Mouse (Mus musculus) thymus, adult 18-20 months (tissue): ENCODE results near the gene Kcnk13.
A peak's percentile ranks its signal among the peaks of the same experiment; 100 is the strongest.

Experiments
- DNase-seq, 2 experiments: peaks; one replicate each; pipeline ENCODE4 v3.0.0; 2022; ENCODE audit warnings: mixed read lengths in 2 of 2

Kcnk13 gene

DNA sequence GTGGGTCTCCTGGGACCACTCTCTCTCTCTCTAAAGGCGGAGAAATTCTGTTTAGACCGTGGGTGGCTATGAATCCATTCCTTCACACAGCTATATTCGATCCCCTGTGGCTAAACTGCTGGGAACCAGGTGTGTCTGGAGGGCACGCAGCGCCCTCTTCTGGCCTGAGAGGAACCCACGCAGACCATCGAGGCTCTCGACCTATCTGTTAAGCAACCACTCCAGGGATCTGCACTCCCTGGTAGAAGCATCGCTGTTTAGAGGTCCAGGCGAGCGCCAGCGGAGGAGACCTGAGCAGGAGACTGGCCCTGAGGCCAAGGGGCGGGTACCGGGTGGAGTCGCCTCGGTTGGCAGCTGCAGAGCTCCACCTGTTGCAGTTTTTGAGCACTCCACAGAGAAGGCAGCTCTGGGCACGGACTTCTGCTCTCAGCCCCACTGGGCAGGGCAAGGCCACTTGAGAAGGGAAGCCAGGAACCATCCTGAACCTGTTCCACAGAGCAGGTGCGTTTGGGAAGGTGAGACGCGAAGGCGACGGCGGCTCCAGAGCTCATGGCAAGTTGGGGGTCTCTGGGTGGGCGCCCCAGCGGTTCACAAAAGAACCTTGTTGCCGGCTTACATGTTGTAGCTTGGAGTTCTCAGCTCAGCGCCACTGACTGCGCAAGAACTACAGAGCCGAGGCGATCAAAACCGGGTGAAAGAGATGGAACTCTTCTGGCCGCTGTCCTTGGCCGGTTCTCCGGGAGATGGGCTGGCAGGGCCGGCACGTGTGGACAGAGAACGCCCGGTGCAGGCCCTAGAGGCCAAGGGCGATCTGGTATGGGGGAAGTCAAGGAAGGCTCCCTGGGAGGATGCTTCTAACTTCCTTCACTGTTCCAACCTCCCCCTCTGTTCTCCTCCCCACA, at the start of gene Kcnk13:
TSS of gene Kcnk13 (plus strand) at position 199 of the 902 bp plus-strand sequence.
- DNase-seq = peak in 1 of 2 experiments; percentile 14

DNA sequence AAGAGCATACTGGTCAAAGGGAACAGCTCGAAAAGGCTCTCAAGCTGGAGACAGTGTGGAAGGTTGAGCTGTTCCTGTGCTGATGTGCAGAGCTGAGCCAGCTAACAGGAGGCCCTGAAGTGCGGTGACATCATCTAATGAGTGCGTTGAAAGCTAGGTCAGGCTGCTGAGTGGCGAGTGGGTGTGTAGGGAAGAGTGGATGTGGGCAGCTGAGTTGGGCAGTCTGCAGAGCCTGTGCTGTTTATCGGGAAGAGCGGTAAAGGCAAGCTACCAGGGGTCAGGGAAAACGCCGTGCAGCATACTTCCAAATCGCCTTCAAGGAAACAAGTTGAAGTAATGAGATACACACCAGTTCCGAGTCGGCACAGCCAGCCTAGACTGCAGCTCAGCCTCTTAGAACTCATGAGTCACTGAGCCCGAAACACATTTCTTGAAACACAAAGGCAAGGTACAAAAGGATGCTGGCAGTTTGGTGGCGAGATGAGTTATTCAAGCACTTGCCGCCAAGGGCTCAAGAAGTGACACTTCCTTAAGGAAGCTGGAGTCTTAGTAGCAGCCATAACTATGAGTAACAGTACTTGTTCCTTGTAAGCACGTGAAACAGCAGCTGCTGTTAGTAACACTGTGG, 46.4 kb upstream of the Kcnk13 start:
- no peak for DNase-seq

DNA sequence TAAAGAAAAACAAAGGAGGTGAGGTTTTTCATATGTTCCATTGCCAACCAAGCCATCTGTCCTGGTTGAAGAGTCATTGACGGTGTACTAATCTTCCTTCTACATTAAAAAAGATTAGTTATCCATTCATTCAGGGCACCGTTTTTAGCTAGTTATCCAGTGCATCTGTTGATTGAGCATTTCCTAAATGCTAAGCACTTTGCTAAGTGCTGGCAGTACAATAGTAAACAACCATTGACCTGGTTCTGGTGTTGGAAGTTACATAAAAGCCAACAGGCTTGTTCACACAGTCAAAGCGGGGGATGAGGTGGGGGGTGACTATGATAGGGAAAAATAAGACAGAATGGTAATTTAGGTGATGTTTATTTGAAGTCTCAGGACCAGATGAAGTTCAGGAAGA, 44.7 kb upstream of the Kcnk13 start:
- no peak for DNase-seq

DNA sequence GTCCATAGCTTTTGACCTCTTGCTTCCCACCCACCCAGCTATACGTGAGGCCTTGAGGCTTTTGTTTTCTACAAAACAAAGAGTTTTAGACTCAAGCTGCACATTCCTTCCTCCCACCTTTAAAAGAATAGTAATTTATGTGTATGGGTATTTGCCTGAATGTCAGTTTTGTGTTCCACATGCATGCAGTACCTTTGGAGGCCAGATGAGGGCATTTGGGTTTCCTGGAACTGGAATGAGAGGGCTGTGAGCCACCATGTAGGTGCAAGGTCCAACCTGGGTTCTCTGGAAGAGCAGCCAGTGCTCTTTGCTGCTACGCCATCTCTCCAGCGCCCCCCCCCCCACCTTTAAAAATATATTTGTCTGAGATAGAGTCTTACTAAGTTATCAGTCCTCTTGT, 43.3 kb upstream of the Kcnk13 start:
- DNase-seq = no peak

DNA sequence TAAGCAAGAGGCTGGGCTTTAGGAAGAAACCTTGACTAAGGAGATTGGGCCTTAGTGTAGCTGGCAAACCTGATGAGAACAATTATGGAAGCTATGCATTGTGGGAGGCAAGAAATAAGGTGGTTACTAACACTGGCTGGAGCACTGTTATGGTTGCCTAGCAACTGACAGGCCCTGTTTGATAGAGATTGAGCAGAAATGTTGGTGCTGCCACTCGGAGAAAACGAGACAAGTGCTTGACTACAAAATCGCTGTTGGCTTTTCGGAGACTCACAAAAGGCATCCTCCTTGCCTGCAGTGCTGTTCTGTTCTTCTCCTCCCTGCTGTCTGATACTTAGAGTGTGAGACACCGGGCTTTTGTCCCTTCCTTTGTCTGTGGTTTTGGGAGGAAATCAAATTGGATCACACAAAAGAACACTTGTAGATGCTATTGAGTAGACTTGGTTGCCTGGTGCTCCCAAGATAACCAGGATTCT, 41.1 kb upstream of the Kcnk13 start:
- DNase-seq = no peak

DNA sequence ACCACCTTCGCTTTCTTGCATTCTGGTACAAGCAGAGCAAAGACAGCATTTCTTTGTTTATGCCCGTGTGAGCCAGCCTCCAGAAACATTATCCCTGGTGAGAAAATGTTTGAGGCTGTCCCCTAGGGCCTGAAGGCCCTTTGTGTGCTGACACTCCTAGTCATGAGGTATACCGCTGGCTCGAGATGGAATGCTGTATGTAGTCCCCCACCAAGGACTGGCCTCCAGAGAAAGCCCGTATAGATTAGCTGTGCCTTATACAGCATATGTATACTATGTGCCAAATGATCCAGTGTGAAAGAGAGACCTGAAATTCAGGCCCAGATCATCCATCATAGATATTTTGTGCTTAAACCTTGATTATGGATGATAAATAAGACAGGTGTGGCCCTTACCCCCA, 40.6 kb upstream of the Kcnk13 start:
- no peak for DNase-seq

DNA sequence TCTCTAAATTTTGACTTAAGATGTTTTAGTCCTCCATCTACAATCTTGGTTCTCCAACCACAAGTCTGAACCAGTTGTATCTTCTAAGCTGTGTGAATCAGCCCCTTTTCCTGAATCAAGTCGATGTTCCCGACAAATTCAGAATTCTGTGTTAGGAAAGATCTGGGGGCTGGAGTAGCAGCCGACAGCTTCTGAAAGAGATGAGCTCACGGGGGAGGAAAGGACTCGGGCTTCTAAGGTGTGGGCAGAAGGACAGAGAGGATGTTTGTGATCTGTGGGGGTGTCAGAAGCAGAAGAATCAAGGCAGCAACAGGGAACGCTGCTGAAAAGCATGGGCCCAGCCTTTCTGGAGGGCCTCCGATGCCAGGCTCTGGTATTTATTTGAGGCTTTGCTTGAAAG, 36.0 kb upstream of the Kcnk13 start:
- no peak for DNase-seq

DNA sequence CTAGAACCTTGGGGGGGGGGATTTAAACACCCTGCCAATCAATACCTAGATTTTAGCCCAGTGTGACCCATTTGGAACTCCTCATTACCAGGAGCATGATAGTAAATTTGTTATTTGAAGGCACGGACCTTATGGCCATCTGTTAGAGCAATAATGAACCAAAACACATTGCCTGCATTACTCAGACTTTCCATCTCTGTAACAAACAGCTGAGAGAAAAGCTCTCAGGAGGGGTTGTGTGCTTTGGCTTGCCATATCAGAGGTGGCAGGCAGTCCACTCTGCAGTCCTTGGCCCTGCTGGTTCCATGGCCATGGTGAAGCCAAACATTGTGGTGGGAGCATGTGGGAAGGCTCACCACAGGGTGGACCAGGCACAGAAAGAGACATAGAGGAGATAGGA, 35.1 kb upstream of the Kcnk13 start:
- no peak for DNase-seq

DNA sequence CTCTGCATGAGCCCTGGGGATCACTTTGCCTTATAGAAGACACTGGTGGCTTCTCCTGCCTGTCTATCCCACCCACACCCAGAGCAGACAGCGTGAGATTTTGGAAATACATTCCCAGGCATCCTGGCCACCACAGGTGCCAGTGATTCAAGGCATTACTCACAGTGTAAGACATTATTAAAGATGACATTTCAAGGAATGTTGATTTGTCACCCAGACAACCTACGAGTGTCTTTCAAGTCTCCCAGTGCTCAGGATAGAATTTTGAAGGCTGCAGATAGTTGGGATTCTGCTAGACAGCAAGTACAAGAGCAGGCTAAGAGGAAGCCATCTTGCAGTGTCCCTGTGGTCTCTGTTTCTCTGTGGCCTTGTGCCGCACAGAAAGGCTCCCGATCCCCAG, 32.1 kb upstream of the Kcnk13 start:
- no peak for DNase-seq

DNA sequence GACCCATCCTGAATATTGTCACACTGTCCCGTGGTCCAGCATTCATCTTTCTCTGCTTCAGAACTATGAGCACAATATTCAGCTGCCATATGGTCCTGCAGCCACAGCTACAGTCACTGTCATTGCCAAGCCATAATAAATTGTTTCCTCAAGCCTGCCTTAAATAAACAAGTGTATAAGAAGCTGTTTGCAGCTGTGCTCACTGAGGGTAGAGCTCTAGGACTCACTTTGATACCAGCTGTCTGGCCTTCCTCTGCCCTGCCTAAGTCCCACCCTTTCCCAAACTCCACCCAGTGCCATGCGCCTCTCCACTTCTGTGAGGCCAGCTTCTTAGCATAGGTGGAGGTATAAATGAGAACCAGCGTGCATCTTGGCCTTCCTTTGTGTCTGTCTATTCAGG, 30.7 kb upstream of the Kcnk13 start:
- DNase-seq = no peak

DNA sequence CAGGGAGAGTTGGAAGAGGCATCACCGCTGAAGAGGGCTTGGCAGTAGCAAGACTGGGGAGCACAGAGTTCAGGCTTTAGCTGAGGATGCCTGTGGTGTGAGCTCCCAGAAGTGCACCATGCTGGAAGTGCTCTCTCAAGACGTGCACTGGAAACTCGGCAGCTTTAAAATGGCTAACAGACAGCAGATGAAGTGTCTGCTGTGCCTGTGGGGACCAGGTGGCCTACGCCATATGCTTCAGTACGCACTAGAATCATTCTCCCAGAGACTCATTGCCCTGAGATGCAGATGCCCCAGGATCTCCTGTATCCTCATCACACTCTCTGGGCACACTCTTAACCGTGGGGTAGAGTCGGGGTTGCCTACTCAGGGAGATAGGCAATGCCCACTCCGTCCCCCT, 28.9 kb upstream of the Kcnk13 start:
- DNase-seq = no peak

DNA sequence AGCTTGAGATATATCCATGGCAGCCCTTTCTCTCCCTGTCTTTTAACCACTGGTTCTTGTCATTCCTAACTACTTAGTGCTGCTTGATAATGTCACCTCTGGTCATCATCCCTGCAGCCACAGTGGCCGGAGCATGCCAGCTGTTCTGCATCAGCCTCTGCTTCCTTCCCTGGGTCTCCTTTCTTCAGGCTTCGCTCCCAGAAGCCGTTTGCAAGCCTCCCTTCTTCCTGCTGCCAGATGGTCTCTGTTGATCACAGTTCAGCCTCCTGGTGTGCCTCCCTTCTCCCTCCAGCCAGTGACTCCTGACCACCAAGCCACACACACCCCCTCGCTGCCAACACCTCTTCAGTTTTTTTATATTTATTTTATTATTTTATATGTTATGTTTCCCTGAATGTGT, 25.8 kb upstream of the Kcnk13 start:
- DNase-seq = no peak

DNA sequence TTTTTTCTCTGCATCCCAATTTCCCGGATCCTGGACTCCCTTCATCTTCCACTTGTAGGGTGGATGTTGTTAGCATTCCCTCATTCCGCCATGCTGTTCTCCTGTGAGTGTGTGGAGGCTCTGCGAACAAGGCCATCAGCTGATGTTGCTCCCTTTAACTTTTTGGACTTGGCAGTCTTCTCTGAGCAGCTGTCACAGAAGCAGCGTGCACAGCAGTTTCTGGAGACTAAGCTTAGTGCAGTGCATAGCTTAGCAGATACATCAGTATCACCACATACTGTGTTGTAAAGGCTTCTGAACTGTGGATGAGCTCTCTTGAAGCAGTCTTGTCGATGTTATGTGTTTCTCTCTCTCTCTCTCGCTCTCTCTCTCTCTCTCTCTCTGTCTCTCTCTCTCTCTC, 25.1 kb upstream of the Kcnk13 start:
- no peak for DNase-seq

DNA sequence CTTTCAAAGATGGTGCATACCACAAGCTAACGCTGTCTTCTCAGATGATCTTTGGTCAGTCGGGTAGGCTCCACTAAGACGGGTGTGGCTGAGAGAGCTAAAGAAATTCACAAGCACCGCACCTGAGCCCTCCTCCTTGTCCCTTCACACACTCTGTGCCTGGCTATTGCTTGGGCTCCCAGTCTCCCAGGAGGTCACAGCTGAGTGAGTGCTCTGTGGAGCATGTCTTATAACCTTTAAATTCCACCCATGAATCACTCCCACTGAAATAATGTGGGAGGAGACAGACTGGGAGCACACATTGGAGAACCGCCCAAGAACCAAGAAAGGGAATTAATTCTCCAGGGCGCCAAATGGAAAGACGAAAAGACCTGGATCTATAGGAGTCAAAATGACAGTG, 23.6 kb upstream of the Kcnk13 start:
- DNase-seq = no peak

DNA sequence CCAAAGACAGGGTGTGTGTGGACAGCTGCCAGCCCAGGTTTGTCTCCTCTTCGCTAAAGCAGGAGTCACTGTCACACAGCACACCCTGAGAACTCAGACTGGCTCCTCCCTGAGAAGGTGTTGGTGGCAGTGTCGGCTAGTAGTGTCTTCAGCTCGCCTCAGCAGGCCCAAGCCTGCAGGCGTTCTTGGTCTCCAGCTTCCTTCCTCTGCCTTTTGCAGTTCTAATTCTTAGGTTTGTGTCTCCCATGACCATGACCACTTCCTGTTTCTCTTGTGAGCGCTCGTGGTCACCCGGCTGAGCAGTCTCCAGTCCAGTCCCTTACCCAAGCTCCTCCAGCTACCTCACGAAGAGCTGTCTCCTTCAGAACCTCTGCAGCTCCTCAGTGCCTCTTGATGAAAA, 21.9 kb upstream of the Kcnk13 start:
- DNase-seq = no peak

DNA sequence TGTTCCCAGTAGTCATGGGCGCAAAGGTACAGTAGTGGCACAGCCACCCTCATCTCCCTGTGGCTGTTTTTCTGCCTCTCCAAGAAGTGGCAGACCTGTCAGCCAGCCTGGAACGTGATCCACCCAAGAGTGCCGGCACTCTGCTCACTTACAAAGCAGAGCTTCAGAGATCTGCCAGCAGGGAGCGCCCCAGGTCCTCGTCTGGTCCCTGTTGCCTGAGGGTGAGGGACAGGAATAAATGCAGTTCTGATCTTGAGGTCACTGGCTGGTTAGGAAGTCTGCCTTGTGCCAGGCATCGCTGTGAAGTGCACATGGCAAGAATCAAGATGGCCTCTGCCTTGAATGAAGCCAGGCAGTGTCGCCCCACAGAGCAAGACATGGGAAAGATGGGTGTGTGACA, 11.4 kb upstream of the Kcnk13 start:
- DNase-seq = no peak

DNA sequence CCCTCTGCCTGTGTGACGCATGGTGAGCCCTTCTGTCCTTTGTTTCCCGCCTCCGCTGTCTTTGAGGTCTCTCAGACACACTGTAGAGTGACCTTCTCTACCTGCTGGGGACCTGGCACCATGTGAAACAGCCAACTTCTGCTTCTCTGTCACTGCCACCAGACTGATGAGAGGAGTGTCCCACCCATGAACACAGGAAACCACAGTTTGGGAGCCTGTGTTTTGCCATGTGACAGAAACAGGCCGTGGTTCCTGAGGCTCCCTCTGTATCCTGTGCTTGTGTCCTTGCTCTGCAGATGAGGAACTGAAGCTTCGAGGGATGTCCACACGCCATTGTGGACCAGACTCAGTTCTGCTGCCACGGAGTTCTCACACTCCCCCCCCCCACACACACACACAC, 7.9 kb upstream of the Kcnk13 start:
- no peak for DNase-seq

DNA sequence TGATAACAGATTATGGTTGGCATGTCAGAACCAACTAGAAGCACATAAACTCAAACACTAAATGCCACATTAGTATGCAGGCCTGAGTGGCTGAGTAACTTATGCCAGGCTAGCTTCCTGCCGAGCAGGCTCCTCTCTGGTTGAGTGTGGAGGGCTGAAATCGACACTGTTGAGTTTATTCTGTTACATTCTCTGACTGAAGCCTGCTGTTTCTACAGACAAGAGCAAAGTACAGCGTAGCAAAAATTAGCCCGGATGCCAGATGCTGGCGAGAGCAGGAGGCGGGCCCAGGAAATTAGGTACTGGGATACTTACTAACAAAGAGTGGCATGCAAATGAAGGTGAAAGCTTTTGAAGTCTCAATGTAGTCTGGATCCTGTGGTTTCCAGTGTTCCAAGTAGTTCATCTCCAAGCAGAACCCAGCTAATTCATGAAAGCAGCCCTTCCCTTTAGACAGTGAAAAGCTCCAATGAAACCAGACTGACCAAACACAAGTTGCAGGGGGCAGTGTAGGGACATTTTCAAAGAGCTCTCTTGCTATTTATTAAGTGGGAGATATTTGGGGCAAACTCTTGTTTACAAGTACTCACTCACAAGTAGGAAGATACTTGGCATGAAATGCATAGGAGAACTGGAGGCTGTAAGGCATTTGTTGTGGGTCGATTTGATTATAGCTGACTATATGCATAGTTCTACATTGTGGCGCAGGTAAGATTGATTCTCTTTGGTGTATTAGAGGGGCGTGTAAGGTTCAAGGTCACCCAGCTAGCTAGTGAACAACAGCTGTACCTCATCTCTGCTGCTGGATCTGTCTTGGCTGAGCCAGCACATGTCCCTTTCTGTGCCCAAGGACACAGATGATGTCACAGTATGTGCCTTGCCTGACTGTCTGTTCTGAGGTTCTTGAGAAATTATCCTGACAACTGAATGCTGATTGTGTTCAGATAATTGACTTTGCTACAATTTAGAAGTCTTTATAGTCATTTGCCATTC, 5.9 kb upstream of the Kcnk13 start:
- no peak for DNase-seq

DNA sequence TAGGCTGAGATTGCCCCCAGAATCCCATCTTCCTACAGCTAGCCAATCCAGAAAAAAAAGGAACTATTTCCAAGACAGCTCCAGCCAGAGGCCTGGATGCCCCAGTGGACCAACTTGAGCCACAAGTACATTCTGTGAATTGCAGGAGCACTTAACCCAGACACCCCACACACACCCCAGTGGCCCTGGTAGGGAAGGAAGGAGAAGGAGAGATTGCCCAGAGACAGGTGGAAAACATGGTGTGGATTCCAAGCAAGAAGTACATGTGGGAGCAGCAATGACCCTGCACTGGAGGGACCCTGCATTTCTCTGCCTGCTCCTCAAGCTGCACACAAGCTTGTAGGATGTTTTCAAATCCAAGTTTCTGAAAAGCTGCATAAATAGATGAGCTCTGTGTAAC, 5.0 kb upstream of the Kcnk13 start:
- DNase-seq = no peak

DNA sequence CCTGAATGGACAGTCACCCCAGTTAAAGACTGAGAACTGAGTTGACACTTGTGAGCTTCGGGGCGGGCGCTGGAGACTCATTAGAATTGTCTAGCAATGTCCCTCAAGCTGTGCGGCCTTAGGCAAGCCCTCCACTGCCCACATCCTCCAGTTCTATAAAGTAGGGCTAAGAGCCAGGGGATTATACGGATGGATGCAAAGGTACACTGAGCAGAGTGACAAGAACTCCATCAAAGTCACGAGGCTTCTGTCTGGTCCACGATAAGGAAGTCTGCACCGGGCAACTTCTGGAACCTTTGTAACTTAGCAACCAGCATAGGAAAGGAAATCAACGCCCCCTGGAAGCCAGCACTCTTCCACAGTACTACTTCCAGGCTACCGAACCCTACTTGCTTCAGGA, 4.4 kb upstream of the Kcnk13 start:
- no peak for DNase-seq

DNA sequence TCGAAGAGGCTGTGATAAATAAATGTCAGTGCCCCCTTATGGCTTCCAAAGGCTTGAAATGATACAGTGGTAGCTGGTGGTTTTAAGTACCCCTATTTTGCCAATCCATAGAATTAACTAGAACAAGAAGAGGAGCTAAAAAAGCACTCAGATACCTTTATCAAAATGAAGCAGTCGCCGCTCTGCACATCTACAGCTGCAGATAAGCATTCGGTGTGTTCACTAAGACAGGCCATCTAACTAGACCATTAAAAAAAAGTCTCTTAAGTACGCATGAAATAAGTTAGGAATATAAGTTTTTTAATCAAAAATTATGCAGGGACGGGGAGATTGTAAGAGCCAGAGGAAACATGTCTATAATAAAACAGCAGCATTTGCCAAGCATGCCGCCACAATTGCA, 3.6 kb upstream of the Kcnk13 start:
- no peak for DNase-seq

DNA sequence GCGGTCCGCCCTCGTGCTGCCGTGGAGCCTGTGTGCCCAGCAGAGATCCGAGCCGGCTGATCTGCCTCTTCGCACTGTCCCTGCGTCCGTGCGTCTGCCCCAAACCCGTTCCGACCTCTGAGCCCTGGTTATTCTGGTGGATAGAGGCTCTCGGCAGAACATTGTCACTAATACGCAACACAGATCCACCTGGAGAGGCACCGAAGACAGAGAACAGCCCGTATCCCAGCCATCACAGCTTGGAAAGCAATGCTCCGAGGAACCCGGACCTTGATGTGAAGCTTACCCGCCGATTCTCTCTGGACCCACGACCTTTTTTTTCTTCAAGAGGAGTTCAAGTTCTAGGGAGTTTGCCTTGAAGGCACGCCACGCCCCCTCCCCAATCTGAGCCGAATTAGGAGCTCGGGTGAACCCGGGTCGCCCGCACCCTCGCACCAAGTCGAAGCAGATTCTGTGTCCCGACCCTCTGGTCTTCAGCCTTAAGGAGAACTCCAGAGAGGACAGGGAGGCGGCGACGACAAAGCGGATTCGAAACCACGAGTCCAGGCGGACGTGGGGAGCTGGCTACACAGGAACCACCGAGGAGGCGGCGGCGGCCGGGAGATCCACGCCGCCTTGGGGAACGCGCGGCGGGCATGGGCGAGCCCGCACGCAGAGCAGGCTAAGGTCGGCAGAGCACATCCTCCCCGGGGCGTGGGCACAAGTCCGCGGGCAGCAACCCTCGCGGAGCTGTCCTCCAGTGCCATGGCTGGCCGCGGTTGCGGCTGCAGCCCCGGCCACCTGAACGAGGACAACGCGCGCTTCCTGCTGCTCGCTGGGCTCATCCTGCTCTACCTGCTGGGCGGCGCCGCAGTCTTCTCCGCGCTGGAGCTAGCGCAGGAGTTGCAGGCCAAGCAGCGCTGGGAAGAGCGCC, 1.2 kb downstream of the Kcnk13 start:
- DNase-seq = no peak
